Mouse (Mus musculus) embryonic facial prominence, embryonic 12.5 days (tissue): ENCODE data around the gene Apob. TPM values are rescaled to one million over a fixed set of nuclear protein-coding genes. Genes with fewer than 3 reads are reported as not detected.

Source experiments
- ATAC-seq: fragments of 200-750 bp; cut with Nextera tagmentation; 2 replicates; pipeline ENCODE4 v1.8.0; 2017; ENCODE audit not compliant: insufficient number of reproducible peaks, insufficient read depth, low FRiP score, low TSS enrichment
- H3K27ac ChIP-seq: fragments of 300-500 bp; sonication (generic); 2 replicates; pipeline ENCODE4 v1.5.1; 2016; ENCODE audit warnings: mild to moderate bottlenecking
- H3K27me3 ChIP-seq: fragments of 300-500 bp; sonication (generic); 2 replicates; pipeline ENCODE4 v1.6.1; 2016; ENCODE audit warnings: mild to moderate bottlenecking, moderate library complexity
- H3K36me3 ChIP-seq: fragments of 300-500 bp; sonication (generic); 2 replicates; pipeline ENCODE4 v1.6.1; 2016; ENCODE audit warnings: mild to moderate bottlenecking
- H3K4me1 ChIP-seq: fragments of 300-500 bp; sonication (generic); 2 replicates; pipeline ENCODE4 v1.6.1; 2016
- H3K4me2 ChIP-seq: fragments of 300-500 bp; sonication (generic); replicated peaks from 2 replicates; pipeline ENCODE4 v1.6.1; 2016; ENCODE audit warnings: mild to moderate bottlenecking, moderate library complexity
- H3K4me3 ChIP-seq: fragments of 300-500 bp; sonication (generic); 2 replicates; pipeline ENCODE4 v1.5.1; 2016; ENCODE audit warnings: mild to moderate bottlenecking
- H3K9ac ChIP-seq: fragments of 300-500 bp; sonication (generic); 2 replicates; pipeline ENCODE4 v1.6.1; 2016; ENCODE audit warnings: mild to moderate bottlenecking, moderate library complexity
- H3K9me3 ChIP-seq: fragments of 300-500 bp; sonication (generic); 2 replicates; pipeline ENCODE4 v1.6.1; 2016; ENCODE audit warnings: mild to moderate bottlenecking, moderate library complexity
- WGBS: fragments of 180-500 bp; shearing (Covaris S2); methylation state at CpG from one replicate; pipeline ENCODE4 v1.1.7; 2016; 5-methylcytosine and 5-hydroxymethylcytosine counted together
- polyA plus RNA-seq: library from polyadenylated mRNA; unstranded; fragments of >200 nt; fragmentation: Nextera tagmentation; extraction: Ambion mirVana; gene quantifications from 2 replicates; pipeline ENCODE4 v1.2.1, GENCODE M21; 2016

Gene Apob
- 0.13 and 0.24 TPM in 2 replicates for polyA plus RNA-seq

DNA sequence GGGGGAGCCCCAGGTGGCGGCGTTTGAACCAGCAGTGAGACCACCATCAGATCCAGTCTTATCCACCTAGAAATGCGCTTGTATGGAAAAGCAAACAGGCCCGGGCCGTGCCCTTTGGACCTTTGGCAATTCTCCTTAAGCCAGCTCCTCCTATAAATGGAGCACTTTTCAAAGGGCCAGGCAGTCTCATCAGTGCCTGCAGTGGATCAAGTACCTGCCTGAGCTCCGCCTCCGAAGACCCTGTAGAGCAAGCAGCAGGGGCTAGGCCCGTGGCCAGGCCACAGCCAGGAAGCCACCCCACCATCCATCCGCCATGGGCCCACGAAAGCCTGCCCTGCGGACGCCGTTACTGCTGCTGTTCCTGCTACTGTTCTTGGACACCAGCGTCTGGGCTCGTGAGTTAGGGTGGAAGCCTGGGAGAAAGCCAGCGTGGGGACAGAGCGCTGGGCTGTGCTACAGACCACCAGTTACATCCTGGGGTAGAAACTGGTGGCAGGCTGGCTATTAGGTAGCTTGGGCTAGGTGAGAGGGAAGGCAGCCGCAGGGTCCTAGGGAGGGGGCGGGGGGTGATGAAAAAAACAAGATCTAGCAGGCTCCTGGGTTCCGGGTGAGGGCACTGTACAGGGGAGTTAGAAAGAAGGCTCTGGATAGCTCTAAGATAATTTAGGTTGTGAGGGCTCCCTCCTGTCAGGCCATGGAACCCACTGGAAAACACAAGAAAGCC, at the start of gene Apob:
Gene Apob, plus strand, starts transcription at position 183 of the 724 bp plus-strand sequence.
- Histone ChIP-seq H3K4me3 (no peak within 1 kb of the TSS), H3K9ac (no peak within 1 kb of the TSS), H3K27me3 (no peaks in the 10 kb centered on the region), H3K27ac (no peak within 1 kb of the TSS), H3K9me3 (no peaks in the 10 kb centered on the region), H3K4me2 (no peak within 1 kb of the TSS), H3K36me3 (no peaks in the 10 kb centered on the region), H3K4me1 (no peaks in the 10 kb centered on the region)
- 80% methylated on average over 20 of the region's 20 CpGs for WGBS
- ATAC-seq: no peak

DNA sequence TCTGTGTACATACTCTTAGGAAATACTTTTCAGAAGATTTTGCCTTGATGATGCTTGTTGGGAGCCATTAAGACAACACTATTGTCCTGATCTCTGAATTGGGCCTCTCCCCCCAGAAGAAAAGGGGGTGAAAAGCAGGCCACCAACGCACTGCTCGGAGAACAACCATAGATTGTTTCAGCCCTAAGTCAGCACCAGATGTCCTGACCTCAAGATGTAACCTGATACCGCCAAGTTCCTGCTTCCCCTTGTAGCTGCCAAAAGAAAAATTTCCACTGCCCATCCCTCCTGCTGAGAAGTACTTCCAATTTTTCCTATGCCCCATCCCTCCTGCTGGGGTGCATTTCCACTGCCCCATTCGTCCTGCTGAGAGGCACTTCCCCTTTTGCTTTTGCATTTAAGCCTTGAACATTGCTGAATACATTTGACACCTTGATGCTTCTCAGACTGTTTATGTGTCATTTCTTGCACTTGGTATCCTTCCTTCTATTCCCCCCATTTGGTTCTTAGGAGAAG, 45.0 kb upstream of the Apob start:
- Histone ChIP-seq H3K9ac (no peak overlapping the region), H3K4me3 (no peak overlapping the region), H3K4me2 (no peak overlapping the region), H3K27me3 (no peaks in the 10 kb centered on the region), H3K36me3 (no peaks in the 10 kb centered on the region), H3K27ac (no peak overlapping the region), H3K4me1 (no peaks in the 10 kb centered on the region), H3K9me3 (no peaks in the 10 kb centered on the region)
- no peak for ATAC-seq
- WGBS: 50% methylated on average over 4 of the region's 4 CpGs

DNA sequence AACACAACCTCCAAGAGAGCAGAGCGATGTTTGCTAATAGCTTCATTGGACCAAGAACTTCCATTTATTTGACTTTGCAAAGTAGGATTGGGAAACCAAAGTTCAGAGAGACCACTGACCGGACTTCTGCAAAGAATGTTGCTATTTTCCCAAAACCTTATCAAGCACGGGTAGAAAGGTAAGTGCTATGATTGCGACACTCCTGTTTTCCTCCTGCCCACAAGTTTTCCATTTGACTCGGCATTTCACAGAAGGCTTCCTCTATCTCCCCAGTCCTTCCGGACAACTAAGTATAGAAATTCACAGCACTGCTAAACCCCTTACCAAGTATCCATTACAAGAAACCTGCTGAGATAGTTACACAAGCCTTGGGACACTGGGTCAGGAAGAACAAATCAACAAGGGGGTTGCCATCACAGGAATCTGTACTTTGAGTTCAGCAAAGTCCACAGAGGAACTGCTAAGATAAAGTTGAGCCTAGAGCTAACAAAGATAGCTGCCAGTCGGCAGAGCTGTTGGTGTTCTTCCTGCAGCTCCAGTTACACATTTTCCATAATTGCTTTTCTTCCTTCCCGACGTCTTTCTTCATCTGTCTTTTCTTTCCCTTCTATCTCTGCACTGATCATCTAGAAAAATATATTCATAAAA, 27.2 kb upstream of the Apob start:
- 78% methylated on average over 9 of the region's 9 CpGs for WGBS
- Histone ChIP-seq H3K9ac (no peak overlapping the region), H3K27me3 (no peaks in the 10 kb centered on the region), H3K36me3 (no peaks in the 10 kb centered on the region), H3K4me2 (no peak overlapping the region), H3K4me1 (no peaks in the 10 kb centered on the region), H3K9me3 (no peaks in the 10 kb centered on the region), H3K4me3 (no peak overlapping the region), H3K27ac (no peak overlapping the region)
- no peak for ATAC-seq

DNA sequence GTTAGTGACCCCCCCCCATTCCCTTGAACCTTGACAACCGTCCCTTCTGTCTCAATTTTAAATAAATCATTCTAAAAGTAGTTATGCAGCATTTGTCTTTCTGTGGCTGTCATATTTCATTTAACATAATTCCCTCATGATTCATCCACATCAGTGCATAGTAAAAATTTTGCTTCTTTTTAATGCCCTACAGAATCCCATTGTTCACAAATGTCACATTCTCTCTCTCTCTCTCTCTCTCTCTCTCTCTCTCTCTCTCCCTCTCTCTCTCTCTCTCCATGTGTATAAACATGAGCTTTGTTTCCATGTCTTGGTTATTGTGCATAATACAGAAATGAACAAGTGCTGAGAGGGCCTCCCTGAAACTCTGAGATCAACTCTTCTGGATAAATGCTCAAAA, 18.6 kb upstream of the Apob start:
- Histone ChIP-seq H3K4me3 (no peak overlapping the region), H3K4me2 (no peak overlapping the region), H3K27ac (no peak overlapping the region), H3K9ac (no peak overlapping the region), H3K9me3 (peaks cover 4% of the 10 kb centered on the region; the same call in 1 of the 2 replicates), H3K36me3 (no peaks in the 10 kb centered on the region), H3K27me3 (no peaks in the 10 kb centered on the region), H3K4me1 (peaks cover 6% of the 10 kb centered on the region; the same call in 1 of the 2 replicates)
- ATAC-seq: no peak
- WGBS: 64% methylated on average over 1 of the region's 1 CpGs

DNA sequence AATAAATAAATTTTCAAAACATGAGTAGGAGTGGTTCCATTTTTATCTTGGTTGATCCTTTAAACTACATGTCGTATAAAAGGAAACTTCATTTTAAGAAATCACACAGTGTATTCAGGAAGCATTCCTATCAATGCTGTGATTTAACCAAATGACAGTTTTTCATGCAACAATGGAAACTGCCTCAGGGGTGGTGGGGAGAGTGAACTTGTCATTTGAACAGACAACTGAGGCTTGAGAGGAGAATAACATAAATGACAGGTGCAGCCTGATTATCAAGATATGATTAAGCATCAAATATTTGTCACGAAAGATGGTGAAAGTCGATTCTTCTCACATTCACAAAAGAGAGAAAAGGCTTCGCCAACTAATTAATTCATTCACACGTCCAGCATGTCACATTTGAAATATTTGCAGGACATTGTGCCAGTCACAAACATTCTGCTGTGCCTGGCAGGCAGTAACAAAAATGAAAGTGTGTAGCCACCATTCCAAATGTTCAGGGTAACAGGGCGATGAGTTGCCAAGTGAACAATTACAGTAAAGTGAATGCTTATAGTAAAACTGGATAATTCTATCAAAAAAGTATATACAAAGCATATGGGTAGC, 18.0 kb upstream of the Apob start:
- H3K4me3 ChIP-seq: no peak overlapping the region
- H3K9ac ChIP-seq: no peak overlapping the region
- H3K36me3 ChIP-seq: no peaks in the 10 kb centered on the region
- 86% methylated on average over 6 of the region's 6 CpGs for WGBS
- peaks cover 6% of the 10 kb centered on the region; the same call in 1 of the 2 replicates for H3K4me1 ChIP-seq
- H3K9me3 ChIP-seq: peaks cover 4% of the 10 kb centered on the region; the same call in 1 of the 2 replicates
- ATAC-seq: no peak
- no peaks in the 10 kb centered on the region for H3K27me3 ChIP-seq
- H3K4me2 ChIP-seq: no peak overlapping the region
- H3K27ac ChIP-seq: no peak overlapping the region

DNA sequence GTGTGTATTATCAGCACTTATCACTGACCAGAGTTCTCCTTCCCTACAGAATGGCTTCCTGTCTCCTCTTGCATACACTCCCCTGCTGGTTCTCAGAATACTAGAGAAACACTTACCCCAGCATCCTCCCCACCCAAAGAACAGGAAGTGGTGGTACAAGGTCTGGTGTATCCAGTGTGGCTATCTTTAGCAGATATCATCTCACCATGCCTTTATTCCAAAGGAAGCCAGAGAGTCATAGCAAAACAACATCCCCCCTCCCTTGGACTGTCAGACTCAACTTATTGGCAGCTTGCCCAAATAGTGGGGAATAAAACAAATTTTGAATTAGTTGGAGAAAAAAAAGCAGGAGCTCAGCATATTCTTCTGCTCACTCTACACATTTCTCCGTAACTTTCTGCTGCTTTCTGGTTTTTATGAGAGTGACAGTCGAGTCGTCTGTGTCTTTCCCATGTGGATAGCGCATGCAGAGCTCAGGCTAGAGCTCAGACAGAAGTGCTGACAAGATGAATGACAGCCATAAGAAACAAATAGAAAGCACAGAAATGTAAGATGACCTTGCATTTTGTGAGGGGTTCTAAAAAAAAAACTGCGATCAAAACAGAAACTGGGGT, 15.0 kb upstream of the Apob start:
- no peak overlapping the region for H3K4me3 ChIP-seq
- no peak overlapping the region for H3K9ac ChIP-seq
- peaks cover 4% of the 10 kb centered on the region; the same call in 1 of the 2 replicates for H3K9me3 ChIP-seq
- H3K27me3 ChIP-seq: no peaks in the 10 kb centered on the region
- H3K4me1 ChIP-seq: peaks cover 6% of the 10 kb centered on the region; the same call in 1 of the 2 replicates
- no peak overlapping the region for H3K4me2 ChIP-seq
- whole genome bisulfite sequencing: 64% methylated on average over 5 of the region's 5 CpGs
- no peak for ATAC-seq
- H3K36me3 ChIP-seq: no peaks in the 10 kb centered on the region
- no peak overlapping the region for H3K27ac ChIP-seq

DNA sequence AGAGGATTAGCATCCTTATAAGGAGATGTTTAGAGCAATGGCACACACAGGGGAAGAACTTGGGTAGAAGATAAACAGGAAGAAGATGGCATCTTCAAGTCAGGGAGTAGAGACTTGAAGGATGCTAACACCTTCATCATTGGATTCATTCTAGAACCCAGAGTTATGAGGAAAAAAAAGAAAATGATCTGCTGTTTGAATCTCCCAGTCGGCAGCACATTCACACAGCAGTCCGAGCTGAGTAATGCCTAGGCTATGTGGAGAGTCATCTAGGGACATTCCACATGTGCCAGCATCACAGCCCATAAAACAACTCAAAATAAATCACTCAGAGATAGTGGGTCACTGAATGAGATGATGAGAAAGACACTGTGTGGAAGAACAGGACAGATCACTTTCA, 10.2 kb upstream of the Apob start:
- 87% methylated on average over 2 of the region's 2 CpGs for whole genome bisulfite sequencing
- H3K4me2 ChIP-seq: no peak overlapping the region

DNA sequence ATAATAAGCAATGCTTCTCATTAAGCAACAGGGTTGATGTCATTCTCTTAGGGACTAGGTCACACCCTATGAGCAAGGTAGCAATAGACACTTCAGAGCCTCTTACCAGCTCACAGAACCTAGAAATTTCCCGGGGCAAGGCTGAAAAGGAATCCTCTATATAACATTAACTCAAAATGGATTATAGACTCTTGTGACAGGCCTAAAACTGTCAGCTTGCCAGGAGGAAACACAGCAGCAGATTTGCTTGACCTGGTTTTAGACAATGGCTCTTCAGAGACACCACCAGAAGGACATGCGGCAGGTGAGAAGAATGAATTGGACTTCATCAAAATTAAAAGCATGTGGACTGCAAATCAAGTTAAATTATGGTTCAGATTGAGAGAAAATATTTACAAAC, 7.1 kb upstream of the Apob start:
- H3K4me1 ChIP-seq: 0 out of 2 replicates have a peak, but pooled peaks cover 4% of the 10 kb centered on the region
- H3K27ac ChIP-seq: no peak overlapping the region
- 73% methylated on average over 2 of the region's 2 CpGs for WGBS
- H3K27me3 ChIP-seq: no peaks in the 10 kb centered on the region
- no peak overlapping the region for H3K4me3 ChIP-seq
- H3K9me3 ChIP-seq: no peaks in the 10 kb centered on the region
- no peak overlapping the region for H3K4me2 ChIP-seq
- no peaks in the 10 kb centered on the region for H3K36me3 ChIP-seq
- ATAC-seq: no peak
- no peak overlapping the region for H3K9ac ChIP-seq

More for the DNA sequence above, 10.2 kb upstream of the Apob start:
- Histone ChIP-seq H3K27ac (no peak overlapping the region), H3K4me3 (no peak overlapping the region), H3K27me3 (no peaks in the 10 kb centered on the region), H3K36me3 (no peaks in the 10 kb centered on the region), H3K4me1 (peaks cover 9% of the 10 kb centered on the region; the same call in 1 of the 2 replicates), H3K9ac (no peak overlapping the region), H3K9me3 (no peaks in the 10 kb centered on the region)
- ATAC-seq: no peak

DNA sequence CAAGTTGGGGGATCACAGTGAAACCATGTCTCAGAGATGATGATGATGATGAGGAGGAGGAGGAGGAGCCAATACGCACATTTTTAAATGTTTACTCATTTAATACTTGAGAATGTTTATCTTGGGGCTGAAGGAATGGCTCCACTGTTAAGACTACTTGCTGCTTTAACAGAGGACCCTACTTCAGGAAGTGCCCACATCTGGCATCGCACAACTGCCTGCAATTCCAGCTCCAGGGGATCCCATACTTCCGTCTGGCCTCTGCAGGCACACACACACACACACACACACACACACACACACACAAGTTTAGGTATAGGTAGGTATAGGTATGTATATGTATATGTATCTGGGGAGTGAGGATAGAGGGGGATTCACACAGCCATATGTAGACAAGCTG, 6.6 kb upstream of the Apob start:
- ATAC-seq: no peak
- no peaks in the 10 kb centered on the region for H3K9me3 ChIP-seq
- H3K4me1 ChIP-seq: 0 out of 2 replicates have a peak, but pooled peaks cover 4% of the 10 kb centered on the region
- 55% methylated on average over 3 of the region's 3 CpGs for WGBS
- no peaks in the 10 kb centered on the region for H3K36me3 ChIP-seq
- H3K27ac ChIP-seq: no peak overlapping the region
- no peak overlapping the region for H3K4me3 ChIP-seq
- no peak overlapping the region for H3K4me2 ChIP-seq
- H3K9ac ChIP-seq: no peak overlapping the region
- H3K27me3 ChIP-seq: no peaks in the 10 kb centered on the region

DNA sequence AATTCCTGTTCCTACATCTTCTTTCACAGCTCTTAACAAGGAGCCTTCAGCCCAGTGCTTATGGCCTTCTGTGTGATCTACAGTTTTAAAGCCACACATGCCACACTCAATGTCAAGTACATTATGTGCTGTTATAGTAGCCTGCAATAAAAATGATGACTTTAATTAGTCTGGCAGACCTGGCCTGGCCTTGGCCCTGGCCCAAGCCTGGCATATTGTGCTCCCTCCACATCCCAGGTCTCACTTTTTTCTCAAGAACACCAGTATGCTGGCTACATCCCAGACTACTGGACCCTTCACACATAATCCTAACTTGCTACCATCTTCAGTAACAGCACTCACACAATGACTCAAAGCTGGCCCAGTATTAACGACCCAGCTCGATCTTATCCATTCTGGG, 5.7 kb upstream of the Apob start:
- H3K27ac ChIP-seq: no peak overlapping the region
- no peak overlapping the region for H3K9ac ChIP-seq
- WGBS: 93% methylated on average over 2 of the region's 2 CpGs
- no peaks in the 10 kb centered on the region for H3K36me3 ChIP-seq
- H3K4me1 ChIP-seq: 0 out of 2 replicates have a peak, but pooled peaks cover 4% of the 10 kb centered on the region
- no peak overlapping the region for H3K4me2 ChIP-seq
- no peaks in the 10 kb centered on the region for H3K27me3 ChIP-seq
- no peak for ATAC-seq
- H3K4me3 ChIP-seq: no peak overlapping the region
- H3K9me3 ChIP-seq: no peaks in the 10 kb centered on the region

DNA sequence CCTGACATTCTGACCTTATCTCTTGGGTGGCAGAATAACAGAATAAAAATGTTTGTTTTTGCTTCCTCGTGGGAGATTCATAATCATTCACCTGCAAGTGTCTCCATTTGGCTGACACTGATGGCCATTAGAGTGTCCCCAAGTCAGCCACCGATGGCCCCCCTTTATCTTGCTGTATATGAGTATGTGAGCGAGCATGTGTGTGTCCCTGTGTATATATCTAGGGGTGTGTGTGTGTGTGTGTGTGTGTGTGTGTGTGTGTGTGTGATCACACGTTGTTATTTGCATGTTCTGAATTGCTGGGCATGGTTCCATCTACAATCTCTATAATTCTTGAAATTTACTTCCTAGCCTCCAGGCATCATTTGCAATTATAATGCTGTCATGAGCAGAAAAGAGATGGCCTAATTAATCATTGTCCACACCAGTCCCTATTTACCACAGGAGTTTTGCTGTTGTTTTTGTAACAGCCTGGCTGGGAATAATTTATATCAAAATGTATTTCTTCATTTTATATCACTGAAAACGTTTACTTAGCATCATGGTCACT, 3.6 kb upstream of the Apob start:
- no peaks in the 10 kb centered on the region for H3K9me3 ChIP-seq
- no peak overlapping the region for H3K4me2 ChIP-seq
- H3K36me3 ChIP-seq: no peaks in the 10 kb centered on the region
- ATAC-seq: no peak
- no peak overlapping the region for H3K27ac ChIP-seq
- H3K9ac ChIP-seq: no peak overlapping the region
- no peak overlapping the region for H3K4me3 ChIP-seq
- H3K27me3 ChIP-seq: no peaks in the 10 kb centered on the region
- 76% methylated on average over 5 of the region's 5 CpGs for WGBS
- 0 out of 2 replicates have a peak, but pooled peaks cover 4% of the 10 kb centered on the region for H3K4me1 ChIP-seq
